Comparison of ENCODE assay signal across 8 mouse cellular contexts in the genomic region with DNA sequence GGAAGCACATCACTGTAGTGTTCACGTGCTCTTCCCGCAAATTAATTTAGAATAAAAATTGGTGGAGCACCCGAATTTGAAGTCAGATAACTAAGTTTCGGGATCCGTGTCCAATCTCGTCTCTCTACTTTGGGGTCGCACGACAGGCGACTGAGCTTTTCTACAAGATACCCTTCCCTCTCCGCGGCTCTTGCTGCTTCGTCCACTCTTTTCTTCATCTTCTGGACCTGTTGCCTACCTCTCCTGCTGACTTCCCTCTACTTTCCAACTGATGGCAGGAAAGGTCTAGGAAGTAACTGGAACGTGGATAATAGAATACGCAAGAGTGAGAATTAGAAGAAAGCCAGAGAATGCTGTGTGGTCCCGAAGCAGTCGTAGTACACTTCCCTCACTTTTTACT. TPM values are rescaled to one million over a fixed set of nuclear protein-coding genes. Genes with fewer than 3 reads are reported as not detected.
A peak's percentile ranks its signal among the peaks of the same experiment; 100 is the strongest.
DNase-seq lines count a peak whose midpoint lies in the region; ATAC-seq and TF ChIP-seq lines count a peak whose summit lies in the region.

No protein-coding gene starts in this region.

- TF ChIP-seq EP300 in stomach, postnatal 0 days (optimal IDR thresholded peaks at IDR 0.05), result no peak

- H3K4me3 ChIP-seq in erythroblast, embryonic 14.5 days (replicated peaks), result peak overlapping the region; percentile 74
- H3K4me3 ChIP-seq in limb, embryonic 15.5 days, result peak overlapping the region; percentile 46
- peak overlapping the region; percentile 41 for H3K4me3 ChIP-seq in stomach, postnatal 0 days (ENCODE audit: low read depth, low read length)

- peak overlapping the region; percentile 68 for H3K4me2 ChIP-seq in limb, embryonic 15.5 days
- peak overlapping the region; percentile 56 for H3K4me2 ChIP-seq in stomach, postnatal 0 days (replicated peaks; ENCODE audit: low read depth)

- H3K9ac ChIP-seq in limb, embryonic 15.5 days, result no peak overlapping the region
- no peak overlapping the region for H3K9ac ChIP-seq in stomach, postnatal 0 days (ENCODE audit: low read length)

- no peak overlapping the region for H3K27ac ChIP-seq in limb, embryonic 15.5 days
- no peak overlapping the region for H3K27ac ChIP-seq in stomach, postnatal 0 days (replicated peaks)

- DNase-seq in thymus, postnatal 4 days, result peak; percentile 15
- DNase-seq in thymus, postnatal 25 days, result no peak
- no peak for DNase-seq in stomach, postnatal 0 days (ENCODE audit: low spot score)
- no peak for DNase-seq in urinary bladder, adult 2 months (ENCODE audit: low spot score)
- DNase-seq in layer of hippocampus, postnatal 25 days (ENCODE audit: extremely low spot score in 1 of 2, low spot score in 1 of 2), result no peak

- ATAC-seq in erythroblast, adult 5-6 weeks (replicated peaks; ENCODE audit: low FRiP score, poor library complexity, severe bottlenecking), result no peak
- no peak for ATAC-seq in limb, embryonic 15.5 days (ENCODE audit: insufficient number of reproducible peaks, low FRiP score, low TSS enrichment, low read depth)
- no peak for ATAC-seq in stomach, postnatal 0 days (ENCODE audit: low FRiP score, low TSS enrichment)

- peaks cover 59% of the 10 kb centered on the region for H3K4me1 ChIP-seq in erythroblast, embryonic 14.5 days (ENCODE audit: control insufficient read depth)
- H3K4me1 ChIP-seq in limb, embryonic 15.5 days, result no peaks in the 10 kb centered on the region; the same call in 1 of the 2 replicates
- 0 out of 2 replicates have a peak, but pooled peaks cover 2% of the 10 kb centered on the region for H3K4me1 ChIP-seq in stomach, postnatal 0 days (replicated peaks; ENCODE audit: control insufficient read depth, insufficient read depth)

- no peaks in the 10 kb centered on the region for H3K9me3 ChIP-seq in erythroblast, embryonic 14.5 days (ENCODE audit: control insufficient read depth, low read length)
- H3K9me3 ChIP-seq in limb, embryonic 15.5 days, result no peaks in the 10 kb centered on the region
- H3K9me3 ChIP-seq in stomach, postnatal 0 days (ENCODE audit: control insufficient read depth, low read length), result no peaks in the 10 kb centered on the region

- WGBS in limb, embryonic 15.5 days, result 1% methylated on average over 16 of the region's 16 CpGs
- WGBS in stomach, postnatal 0 days, result 7% methylated on average over 16 of the region's 16 CpGs

- TF ChIP-seq CTCF in stomach, postnatal 0 days (IDR thresholded peaks at IDR 0.05; ENCODE audit: low read depth), result no peak

- no peaks in the 10 kb centered on the region for H3K36me3 ChIP-seq in erythroblast, embryonic 14.5 days (ENCODE audit: control insufficient read depth)
- H3K36me3 ChIP-seq in limb, embryonic 15.5 days, result no peaks in the 10 kb centered on the region
- no peaks in the 10 kb centered on the region for H3K36me3 ChIP-seq in stomach, postnatal 0 days (ENCODE audit: control insufficient read depth, insufficient read depth, low read length)

- peaks cover 42% of the 10 kb centered on the region for H3K27me3 ChIP-seq in erythroblast, embryonic 14.5 days (ENCODE audit: control insufficient read depth)
- peaks cover 16% of the 10 kb centered on the region for H3K27me3 ChIP-seq in limb, embryonic 15.5 days
- no peaks in the 10 kb centered on the region for H3K27me3 ChIP-seq in stomach, postnatal 0 days (ENCODE audit: control insufficient read depth, insufficient read depth, low read length)

RNA-seq across cellular contexts. Expression of a gene that starts 26.9 kb away (rescaled TPM):
- not detected in 2 replicates for polyA plus RNA-seq in erythroblast, embryonic 14.5 days (2012)
- 0.19 and 2.9 TPM in 2 replicates for total RNA-seq in erythroblast, adult 5-6 weeks (2015; ENCODE audit: low replicate concordance)
- 0.34 and 2.5 TPM in 2 replicates for total RNA-seq in erythroblast, adult 5-6 weeks (2017; ENCODE audit: low replicate concordance)
- 7.8 and 8.8 TPM in 2 replicates for polyA plus RNA-seq in limb, embryonic 15.5 days (2015; fragmentation: Nextera tagmentation; extraction: Ambion mirVana)
- polyA plus RNA-seq in stomach, postnatal 0 days (2015; fragmentation: Nextera tagmentation; extraction: Ambion mirVana), result 1.4 and 1.6 TPM in 2 replicates
- 1.7 TPM in 2 replicates for polyA plus RNA-seq in urinary bladder, adult 2 months (2012; rRNA removed)
- total RNA-seq in layer of hippocampus, postnatal 25 days (2021), result 1 to 10 TPM; 2.9 to 4.2 TPM
